Mouse (Mus musculus): Measurements from ENCODE around the gene Spata31d1d. TPM values are rescaled to one million over a fixed set of nuclear protein-coding genes. Genes with fewer than 3 reads are reported as not detected.

Spata31d1d gene
- not detected for polyA plus RNA-seq (2017; shearing (Covaris generic))

GRCm38 (mm10) chr13:59731652-59732051 is at the start of gene Spata31d1d:
Spata31d1d (minus strand) TSS chr13:59731752.

GRCm38 (mm10) chr13:59769296-59770163 is 38.0 kb upstream of the Spata31d1d start, which contains the start of gene Isca1:
Isca1 (minus strand) TSS chr13:59769810.

GRCm38 (mm10) chr13:59746711-59747110 is 15.2 kb upstream of the Spata31d1d start, which contains the start of gene 1700014D04Rik:
1700014D04Rik (minus strand) TSS chr13:59746752.

DNA sequence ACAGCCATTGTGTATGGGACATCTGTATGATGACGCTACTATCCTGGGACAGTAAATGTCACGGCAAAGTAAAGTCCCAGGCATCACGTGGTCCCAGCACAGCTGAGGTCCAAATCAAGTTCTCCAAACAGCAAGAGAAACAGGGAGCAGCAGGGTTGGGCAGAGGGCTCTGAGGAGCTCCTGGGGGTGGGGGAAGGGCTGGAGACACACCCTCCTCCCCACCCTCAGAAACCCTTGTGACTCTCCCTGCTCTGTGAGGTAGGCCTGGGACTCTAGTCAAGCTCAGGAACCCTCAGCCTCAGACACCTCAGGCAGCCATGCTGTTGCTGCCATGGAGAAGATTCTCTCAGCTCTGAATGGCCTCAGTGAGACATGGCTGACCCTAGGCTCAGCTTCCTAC is 19.6 kb downstream of the Spata31d1d start, which contains the start of gene Spata31d1b:
TSS of gene Spata31d1b (plus strand) at position 301 of the 400 bp plus-strand sequence.

DNA sequence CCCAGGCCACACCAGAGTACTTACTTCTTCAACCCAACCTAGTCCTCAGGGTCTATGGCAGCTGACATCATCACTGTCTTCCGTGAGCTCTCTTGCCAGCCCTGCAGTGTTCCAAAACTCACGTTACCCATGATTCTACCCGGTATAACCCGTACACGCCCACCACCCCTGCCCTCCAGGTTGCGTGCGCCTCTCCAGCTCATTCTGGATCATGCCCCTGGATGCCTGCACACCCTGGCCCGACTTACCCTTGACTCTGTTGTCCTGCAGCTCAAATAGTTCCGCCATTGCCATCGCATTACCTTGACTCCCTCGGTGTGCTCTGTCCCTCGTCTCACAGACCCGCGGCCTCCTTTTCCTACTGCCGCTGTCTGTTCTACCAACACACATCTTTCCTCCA is 21.3 kb downstream of the Spata31d1d start, which contains the start of gene Spata31d1a:
TSS of gene Spata31d1a (minus strand) at position 101 of the 400 bp plus-strand sequence.

DNA sequence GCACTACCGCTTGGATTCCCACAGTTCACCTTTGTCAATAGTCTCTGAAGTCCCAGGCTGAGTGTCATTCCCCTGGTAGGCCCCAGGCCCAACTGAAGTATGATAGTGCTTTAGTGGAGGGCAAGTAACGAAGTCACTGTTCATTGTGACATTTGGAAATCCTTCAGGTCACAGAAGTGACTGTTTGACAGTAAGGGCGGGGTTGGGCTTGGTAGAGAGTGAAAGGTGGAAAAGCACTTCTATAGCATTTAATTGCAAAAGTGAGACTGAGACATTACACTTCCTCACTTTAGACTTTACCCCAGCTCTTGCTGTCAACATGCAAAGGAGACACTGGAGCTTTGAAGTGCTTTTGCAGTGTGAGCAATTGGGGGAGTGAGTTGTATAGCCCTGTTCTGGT is 37.5 kb downstream of the Spata31d1d start, which contains the start of gene 4921517D22Rik:
TSS of gene 4921517D22Rik (minus strand) at position 101 of the 400 bp plus-strand sequence.

Other genes starting within 250 kb of the Spata31d1d start
- 18.7 TPM for gene Agtpbp1, start 146.5 kb downstream of the Spata31d1d start, polyA plus RNA-seq (2017; shearing (Covaris generic))
- gene Naa35, start 146.5 kb downstream of the Spata31d1d start, polyA plus RNA-seq (2017; shearing (Covaris generic)): 66.5 TPM
- gene Golm1, start 55.9 kb downstream of the Spata31d1d start, polyA plus RNA-seq (2017; shearing (Covaris generic)): 37.4 TPM
- not detected for gene 4921517D22Rik, start 37.6 kb downstream of the Spata31d1d start, polyA plus RNA-seq (2017; shearing (Covaris generic))
- not detected for gene Spata31d1a, start 21.4 kb downstream of the Spata31d1d start, polyA plus RNA-seq (2017; shearing (Covaris generic))
- gene Spata31d1b, start 19.5 kb downstream of the Spata31d1d start, polyA plus RNA-seq (2017; shearing (Covaris generic)): not detected
- gene 1700014D04Rik, start 15.0 kb upstream of the Spata31d1d start, polyA plus RNA-seq (2017; shearing (Covaris generic)): not detected
- 65.4 TPM for gene Isca1, start 38.1 kb upstream of the Spata31d1d start, polyA plus RNA-seq (2017; shearing (Covaris generic))
- gene Gm49354, start 50.5 kb upstream of the Spata31d1d start, polyA plus RNA-seq (2017; shearing (Covaris generic)): not detected
- 156 TPM for gene Tut7, start 91.4 kb upstream of the Spata31d1d start, polyA plus RNA-seq (2017; shearing (Covaris generic))

All from activated CD4-positive, CD25-positive, alpha-beta regulatory T cell, adult 9 weeks (primary cell).